Mouse (Mus musculus): ENCODE measurements around the gene Gm8104. TPM values are rescaled to one million over a fixed set of nuclear protein-coding genes. Genes with fewer than 3 reads are reported as not detected.

Gm8104 gene
- polyA plus RNA-seq (2012; rRNA removed): not detected in 2 replicates

DNA sequence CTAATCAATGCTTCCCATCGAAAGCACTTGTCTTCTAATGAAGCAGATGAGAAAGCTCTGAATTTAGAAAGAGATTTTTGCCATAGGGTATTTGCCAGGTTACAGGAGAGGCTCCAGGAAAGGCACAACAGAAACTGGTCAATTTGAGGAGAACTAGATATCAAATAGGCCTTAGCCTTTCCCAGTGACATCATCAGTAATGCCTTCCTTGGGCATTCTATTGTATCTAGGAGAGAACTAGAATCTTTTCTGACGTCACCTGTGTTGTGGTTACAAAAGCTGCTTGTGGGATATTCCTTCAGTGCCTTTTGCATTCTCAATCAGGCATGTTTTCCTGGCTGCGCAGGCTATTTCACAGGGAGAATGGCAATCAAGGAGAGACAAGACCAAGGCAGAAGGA lies at the start of gene Gm8104:
Gm8104 (plus strand) TSS at position 301 of the 400 bp plus-strand sequence.

GRCm38 (mm10) chr14:43076543-43076942 lies 23.9 kb upstream of the Gm8104 start, which contains the start of gene Gm8094:
TSS of gene Gm8094 (minus strand) at chr14:43076643.

Other genes starting within 250 kb of the Gm8104 start
- gene Gm21977, start 247.1 kb upstream of the Gm8104 start, polyA plus RNA-seq (2012; rRNA removed): not detected in 2 replicates
- gene Gm8082, start 107.0 kb upstream of the Gm8104 start, polyA plus RNA-seq (2012; rRNA removed): not detected in 2 replicates
- gene Gm10376, start 85.0 kb upstream of the Gm8104 start, polyA plus RNA-seq (2012; rRNA removed): not detected in 2 replicates
- not detected in 2 replicates for gene Gm8094, start 24.0 kb upstream of the Gm8104 start, polyA plus RNA-seq (2012; rRNA removed)
- gene Gm7233, start 79.3 kb downstream of the Gm8104 start, polyA plus RNA-seq (2012; rRNA removed): not detected in 2 replicates
- gene Gm8122, start 134.7 kb downstream of the Gm8104 start, polyA plus RNA-seq (2012; rRNA removed): not detected in 2 replicates
- not detected in 2 replicates for gene Gm8126, start 158.0 kb downstream of the Gm8104 start, polyA plus RNA-seq (2012; rRNA removed)
- not detected in 2 replicates for gene Gm9732, start 174.4 kb downstream of the Gm8104 start, polyA plus RNA-seq (2012; rRNA removed)
- gene Gm8127, start 193.2 kb downstream of the Gm8104 start, polyA plus RNA-seq (2012; rRNA removed): not detected in 2 replicates
- gene 1700001F09Rik, start 247.2 kb downstream of the Gm8104 start, polyA plus RNA-seq (2012; rRNA removed): not detected in 2 replicates

Measured in ovary, adult 2 months (tissue).